Mouse (Mus musculus) CD4-positive, CD25-positive, alpha-beta regulatory T cell, adult 4 months (primary cell): ENCODE measurements around the gene Metap1. TPM values are rescaled to one million over a fixed set of nuclear protein-coding genes. Genes with fewer than 3 reads are reported as not detected.
A peak's percentile ranks its signal among the peaks of the same experiment; 100 is the strongest.

Experiments
- ATAC-seq: one replicate; pipeline ENCODE4 v1.8.0; 2017
- polyA plus RNA-seq, 2 experiments: library from polyadenylated mRNA; unstranded; fragments of 100-300 nt; shearing (Covaris generic); gene quantifications; one replicate each; pipeline ENCODE4 v1.2.1; 2017

The Metap1 gene
- polyA plus RNA-seq, 2 experiments from 2014 or later, result 33.4 to 36.2 TPM

GRCm38 (mm10) chr3:138448077-138448860 lies 41.0 kb downstream of the Metap1 start:
- ATAC-seq, result no peak

GRCm38 (mm10) chr3:138443465-138443771 lies 45.9 kb downstream of the Metap1 start:
- ATAC-seq, result no peak

GRCm38 (mm10) chr3:138442612-138443464 lies 46.5 kb downstream of the Metap1 start, which contains the start of gene Adh5:
Gene Adh5, plus strand, starts transcription at chr3:138443093.
- peak; percentile 96 for ATAC-seq

GRCm38 (mm10) chr3:138442203-138442602 lies 47.1 kb downstream of the Metap1 start:
- no peak for ATAC-seq

- no peak for ATAC-seq
Measured at GRCm38 (mm10) chr3:138438716-138439115, 50.6 kb downstream of the Metap1 start.

GRCm38 (mm10) chr3:138431835-138432234 lies 57.5 kb downstream of the Metap1 start:
- peak; percentile 85 for ATAC-seq

GRCm38 (mm10) chr3:138430360-138430976 lies 58.8 kb downstream of the Metap1 start:
- no peak for ATAC-seq

- peak; percentile 56 for ATAC-seq
Measured at GRCm38 (mm10) chr3:138424247-138424646, 65.1 kb downstream of the Metap1 start.

- peak; percentile 30 for ATAC-seq
Measured at GRCm38 (mm10) chr3:138423664-138424063, 65.7 kb downstream of the Metap1 start.

GRCm38 (mm10) chr3:138420385-138420784 lies 68.9 kb downstream of the Metap1 start:
- ATAC-seq, result peak; percentile 45

GRCm38 (mm10) chr3:138419369-138419768 lies 69.9 kb downstream of the Metap1 start:
- ATAC-seq, result peak; percentile 77

GRCm38 (mm10) chr3:138415121-138415690 lies 74.1 kb downstream of the Metap1 start, which contains the start of gene Adh4:
Gene Adh4, plus strand, starts transcription at chr3:138415466.
- ATAC-seq, result no peak

GRCm38 (mm10) chr3:138410211-138410610 lies 79.1 kb downstream of the Metap1 start:
- ATAC-seq, result no peak

- no peak for ATAC-seq
Measured at GRCm38 (mm10) chr3:138409585-138409984, 79.7 kb downstream of the Metap1 start.

Other genes starting within 250 kb of the Metap1 start
- 1 to 10 TPM; 2.9 to 4.3 TPM for gene Adh1, start 228.5 kb downstream of the Metap1 start, polyA plus RNA-seq
- not detected for gene Adh6a, start 176.2 kb downstream of the Metap1 start, polyA plus RNA-seq
- not detected for gene Adh6b, start 147.7 kb downstream of the Metap1 start, polyA plus RNA-seq
- not detected for gene Adh4, start 74.0 kb downstream of the Metap1 start, polyA plus RNA-seq
- gene Adh5, start 46.4 kb downstream of the Metap1 start, polyA plus RNA-seq, result 100 to 1,000 TPM; 118 to 126 TPM
- 100 to 1,000 TPM; 250 to 332 TPM for gene Eif4e, start 36.7 kb upstream of the Metap1 start, polyA plus RNA-seq